Mouse (Mus musculus) cerebellum, postnatal 14 days (tissue): Measurements from ENCODE around the gene Tpm1.
A peak's percentile ranks its signal among the peaks of the same experiment; 100 is the strongest.

Source experiments
- DNase-seq, 2 experiments: peaks; one replicate each; pipeline ENCODE4 v3.0.0; 2021; ENCODE audit warnings: mixed read lengths in 2 of 2

The Tpm1 gene

GRCm38 (mm10) chr9:67049086-67049824 lies at the start of gene Tpm1:
TSS of gene Tpm1 (minus strand) at chr9:67049406.
- peak; percentile 57 to 60 for DNase-seq

DNA sequence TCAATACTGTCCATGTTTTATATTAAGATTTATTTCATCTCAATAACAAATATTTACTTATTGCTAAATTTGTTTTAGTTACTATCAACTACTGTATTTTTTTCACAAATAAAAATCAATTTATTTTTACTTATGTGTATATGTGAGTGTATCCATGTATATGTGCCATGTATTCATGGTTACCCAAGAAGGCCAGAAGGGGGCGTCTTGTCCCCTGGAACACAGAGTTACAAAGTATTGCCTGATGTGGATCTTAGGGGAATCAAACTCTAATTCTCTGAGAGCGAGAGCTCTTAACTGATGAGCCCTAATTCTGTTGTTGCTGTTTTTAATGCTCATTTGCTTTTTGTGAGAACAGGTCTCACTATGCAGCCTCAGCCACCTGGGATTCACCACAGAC lies 45.2 kb upstream of the Tpm1 start:
- no peak for DNase-seq

DNA sequence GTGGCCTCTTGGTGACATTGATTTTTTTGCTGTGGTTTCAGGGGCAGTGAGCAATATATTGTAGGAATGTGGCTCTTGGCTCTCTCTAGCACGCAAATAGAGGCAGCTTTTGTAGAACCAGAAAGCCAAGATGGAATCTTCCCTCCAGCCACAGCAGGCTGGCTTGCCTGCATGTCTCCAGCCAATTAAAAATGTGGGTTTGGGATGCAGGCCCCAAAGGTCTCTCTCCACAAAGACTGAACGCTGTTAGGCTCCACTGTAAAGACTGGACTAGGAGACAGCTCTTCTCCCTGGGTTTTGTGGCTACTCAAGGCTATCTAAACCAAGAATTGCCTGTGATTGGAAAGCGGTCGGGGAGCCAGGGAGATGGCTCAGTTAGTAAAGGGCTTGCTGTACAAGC lies 43.0 kb upstream of the Tpm1 start:
- DNase-seq, result no peak

DNA sequence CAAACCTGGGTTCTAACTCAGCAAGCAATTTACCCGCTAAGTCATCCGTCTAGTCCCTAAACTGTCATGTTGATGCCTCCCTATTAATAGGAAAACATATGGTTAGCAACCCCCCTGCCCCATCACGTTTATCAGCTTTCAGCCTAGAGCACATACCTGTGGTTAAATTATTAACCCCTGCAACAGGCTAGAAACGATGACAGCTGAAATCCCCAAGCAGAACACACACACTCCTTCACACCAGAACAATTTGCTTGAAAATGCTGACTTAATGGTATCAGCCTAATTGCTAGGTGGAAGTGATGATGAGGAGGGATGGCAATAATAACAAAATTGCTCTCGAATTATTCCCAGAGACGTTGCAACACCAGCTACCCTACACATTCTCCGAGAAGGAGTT lies 42.4 kb upstream of the Tpm1 start:
- no peak for DNase-seq

DNA sequence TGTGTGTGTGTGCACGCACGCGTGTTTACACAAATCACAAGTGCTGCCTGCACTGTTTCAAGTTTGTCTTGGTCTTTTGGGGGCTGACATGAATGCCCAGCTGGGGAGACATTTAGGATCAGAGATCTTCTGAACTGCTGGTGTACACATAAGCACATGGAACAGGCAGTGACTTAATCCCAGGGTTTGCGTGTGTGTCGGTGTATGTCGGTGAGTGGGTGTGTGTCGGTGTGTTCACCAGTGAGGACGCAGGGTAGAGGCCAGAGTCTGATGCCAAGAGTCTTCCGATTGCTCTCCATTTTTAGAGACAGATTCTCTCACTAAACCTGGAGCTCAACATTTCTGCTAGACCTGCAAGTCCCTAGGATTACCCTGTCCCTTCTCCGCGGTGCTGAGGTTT lies 41.9 kb upstream of the Tpm1 start:
- no peak for DNase-seq

DNA sequence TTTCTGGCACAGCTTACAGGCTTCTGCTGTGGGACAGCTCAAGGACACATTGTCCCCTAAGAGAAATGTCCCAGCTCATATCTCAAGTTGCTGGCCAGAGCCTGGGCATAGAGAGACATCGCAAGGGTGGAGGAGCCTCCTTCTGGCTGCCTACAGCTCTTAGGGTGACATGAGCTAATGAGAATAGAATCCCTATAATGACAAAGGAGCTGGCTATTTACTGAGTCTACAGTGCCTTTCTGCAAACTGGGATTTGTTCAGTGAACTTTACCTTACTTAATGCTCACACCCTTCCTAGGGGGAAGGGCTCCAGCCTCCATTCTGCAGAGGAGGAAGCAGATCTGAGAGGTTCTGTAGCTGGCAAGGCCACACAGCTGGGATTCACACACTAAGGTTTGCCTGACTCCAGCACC lies 41.4 kb upstream of the Tpm1 start:
- DNase-seq, result no peak

DNA sequence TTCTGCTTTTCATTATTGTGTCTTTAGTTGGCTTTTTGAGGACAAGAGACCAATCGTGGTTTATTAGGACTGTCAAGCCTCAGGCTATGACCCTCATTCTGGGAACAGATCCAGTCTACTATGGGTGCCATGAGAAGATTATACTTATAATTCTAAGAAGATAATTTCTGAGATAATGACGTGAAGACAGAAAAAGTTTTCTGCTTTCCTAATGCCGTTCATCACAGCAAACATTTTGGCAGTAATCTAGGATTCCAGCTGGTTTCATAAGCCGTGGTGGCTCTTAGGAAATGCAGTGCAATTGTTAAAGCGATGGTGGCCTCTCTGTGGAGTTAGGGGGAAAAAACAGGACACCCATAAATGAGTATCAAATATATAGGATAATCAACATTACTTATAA lies 40.0 kb upstream of the Tpm1 start:
- no peak for DNase-seq

DNA sequence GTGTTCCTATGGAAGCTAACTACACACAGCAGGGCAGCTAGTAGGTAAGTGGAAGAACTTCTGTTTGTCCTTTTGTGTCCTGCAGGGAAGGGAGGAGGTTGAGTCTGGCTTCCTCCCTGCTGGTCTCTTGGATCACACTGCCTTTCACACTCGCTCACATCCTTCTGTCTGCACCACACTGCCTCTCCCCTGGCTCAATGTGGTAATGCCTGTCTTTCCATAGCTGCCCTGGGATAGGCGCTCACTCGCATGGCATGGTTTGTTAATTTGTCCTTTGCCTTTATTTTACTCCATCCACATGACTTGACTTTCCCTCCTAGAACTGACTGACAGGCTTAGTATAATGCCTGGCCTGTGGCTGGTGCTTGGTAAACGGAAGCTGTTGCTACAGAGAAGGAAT lies 34.6 kb upstream of the Tpm1 start:
- DNase-seq, result no peak

DNA sequence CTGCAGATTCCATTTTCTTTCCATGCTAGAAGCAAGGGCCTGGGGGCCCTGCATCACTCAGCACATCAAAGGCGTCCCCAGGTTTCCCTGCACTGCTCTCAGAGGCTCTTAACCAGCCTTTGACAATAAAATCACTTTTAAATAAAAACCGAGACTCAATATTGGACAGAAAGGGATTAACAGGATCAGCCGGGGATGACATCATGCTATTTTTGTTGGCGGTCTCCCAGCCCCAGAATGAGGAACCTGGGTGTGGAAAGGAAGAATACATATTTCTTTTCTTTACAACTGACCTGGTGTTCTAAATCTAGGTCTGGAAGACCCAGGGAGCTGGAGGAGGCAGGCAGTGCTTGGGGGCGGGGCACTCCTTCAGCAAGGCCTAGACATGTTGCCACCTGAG lies 32.5 kb upstream of the Tpm1 start:
- peak in 1 of 2 experiments; percentile 27 for DNase-seq

DNA sequence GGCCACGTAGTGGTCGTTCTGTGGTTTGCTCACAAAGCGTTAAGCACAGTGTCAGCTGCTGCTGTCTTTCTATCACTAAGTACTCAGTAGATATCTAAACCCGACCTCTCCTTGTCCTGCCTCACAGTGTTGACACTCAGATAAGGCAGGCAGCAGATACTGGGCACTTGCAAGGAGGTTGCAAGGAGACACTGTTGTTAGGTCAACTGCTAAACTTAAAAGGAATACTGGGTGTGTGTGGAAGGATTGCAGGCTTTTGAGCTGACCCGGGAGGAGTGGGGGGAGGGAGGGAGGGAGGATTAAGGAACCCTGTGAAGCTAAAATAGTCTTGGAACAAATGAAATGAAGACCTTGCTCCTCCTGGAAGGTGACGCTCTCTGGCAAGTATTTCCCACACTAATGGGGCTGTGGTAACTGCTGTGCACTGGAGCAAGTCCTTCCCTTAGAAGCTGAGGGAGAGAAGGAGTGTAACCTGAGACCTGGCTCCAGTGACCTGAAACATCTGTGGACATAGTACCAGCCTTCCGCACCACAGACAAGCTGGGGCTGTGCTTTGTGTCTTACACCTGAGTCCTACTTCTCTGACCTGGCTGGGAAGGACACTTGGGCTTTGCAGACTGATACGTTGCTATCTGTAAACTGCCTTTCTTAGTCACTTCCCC lies 28.6 kb upstream of the Tpm1 start:
- no peak for DNase-seq

- DNase-seq, result no peak
Measured at GRCm38 (mm10) chr9:67077266-67077657, 28.1 kb upstream of the Tpm1 start.

DNA sequence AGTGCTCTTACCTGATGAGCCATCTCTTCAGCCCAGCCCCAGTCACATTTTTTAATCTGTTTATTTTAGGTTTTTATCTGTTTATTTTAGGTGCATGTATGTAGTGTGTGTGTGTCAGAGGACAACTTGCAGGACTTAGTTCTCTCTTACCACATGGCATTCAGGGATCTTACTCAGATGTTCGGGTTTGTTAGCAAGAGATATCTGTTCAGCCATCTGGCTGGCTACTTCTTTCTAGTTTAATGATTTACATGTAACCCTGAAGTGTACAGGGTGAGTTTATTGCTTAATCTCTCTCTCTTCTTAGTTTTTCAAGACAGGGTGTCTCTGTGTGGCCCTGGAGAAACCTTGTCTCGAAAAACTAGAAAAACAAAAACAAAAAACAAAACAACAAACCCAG lies 23.0 kb upstream of the Tpm1 start:
- DNase-seq, result no peak

DNA sequence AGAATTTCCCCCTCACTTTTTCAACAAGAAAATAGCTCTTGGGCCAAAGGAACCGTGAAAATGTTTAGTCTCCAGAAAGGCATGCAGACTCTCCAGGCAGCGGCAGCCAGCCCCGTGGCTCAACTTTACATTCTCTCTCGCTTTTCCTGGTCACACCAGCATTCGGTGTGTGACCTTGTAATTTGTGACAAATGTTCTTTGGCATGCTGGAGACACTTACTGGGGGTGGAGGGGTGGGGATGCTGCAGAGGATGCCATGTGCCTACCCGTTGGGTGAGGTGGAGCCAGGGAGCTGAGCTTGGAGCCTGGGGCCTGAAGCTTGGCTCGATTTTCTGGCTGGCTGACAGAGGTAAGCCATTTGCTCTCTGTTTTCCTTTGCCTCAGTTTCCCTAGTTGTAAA lies 22.4 kb upstream of the Tpm1 start:
- no peak for DNase-seq

GRCm38 (mm10) chr9:67071103-67071502 lies 21.9 kb upstream of the Tpm1 start:
- DNase-seq, result no peak

GRCm38 (mm10) chr9:67066616-67067015 lies 17.4 kb upstream of the Tpm1 start:
- no peak for DNase-seq

DNA sequence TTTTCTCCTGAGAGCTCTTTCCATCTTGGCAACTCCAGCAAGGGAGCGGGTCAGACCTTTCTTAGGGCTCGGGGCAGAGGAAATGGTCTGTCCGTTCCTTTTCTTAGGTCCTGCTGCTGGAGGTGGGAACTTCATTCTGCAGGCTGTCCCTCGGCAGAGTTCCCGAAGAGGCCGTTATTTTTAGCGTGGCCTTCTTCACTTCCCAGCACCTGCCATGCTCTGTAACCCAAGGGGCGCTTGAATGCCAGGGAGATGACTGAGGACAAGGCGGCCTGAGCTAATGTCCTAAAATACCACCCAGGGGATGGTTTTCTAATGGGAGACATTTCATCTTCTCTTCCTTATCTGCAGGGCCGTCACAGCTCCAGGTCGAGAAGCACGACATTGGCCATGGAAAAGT lies 10.5 kb upstream of the Tpm1 start:
- DNase-seq, result no peak

DNA sequence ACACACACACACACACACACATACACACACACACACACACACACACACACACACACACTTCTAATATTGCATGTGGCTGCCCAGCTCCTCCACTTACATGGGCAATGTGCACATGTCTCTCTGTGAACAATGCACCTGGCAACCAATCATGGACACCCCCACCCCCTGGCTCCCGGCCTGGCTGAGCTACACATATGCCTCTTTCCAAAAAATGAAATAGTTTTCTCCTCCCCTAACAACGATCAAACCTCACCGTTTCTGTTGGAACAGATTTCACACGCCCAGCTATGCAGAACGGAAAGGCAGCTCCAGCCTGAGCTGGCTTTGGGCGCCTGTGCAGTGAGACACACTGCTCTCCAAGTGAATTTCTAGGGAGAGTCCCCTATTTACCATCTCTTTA lies 9.2 kb upstream of the Tpm1 start:
- DNase-seq, result peak; percentile 14 to 38

- no peak for DNase-seq
Measured at GRCm38 (mm10) chr9:67050736-67051337, 1.6 kb upstream of the Tpm1 start.

DNA sequence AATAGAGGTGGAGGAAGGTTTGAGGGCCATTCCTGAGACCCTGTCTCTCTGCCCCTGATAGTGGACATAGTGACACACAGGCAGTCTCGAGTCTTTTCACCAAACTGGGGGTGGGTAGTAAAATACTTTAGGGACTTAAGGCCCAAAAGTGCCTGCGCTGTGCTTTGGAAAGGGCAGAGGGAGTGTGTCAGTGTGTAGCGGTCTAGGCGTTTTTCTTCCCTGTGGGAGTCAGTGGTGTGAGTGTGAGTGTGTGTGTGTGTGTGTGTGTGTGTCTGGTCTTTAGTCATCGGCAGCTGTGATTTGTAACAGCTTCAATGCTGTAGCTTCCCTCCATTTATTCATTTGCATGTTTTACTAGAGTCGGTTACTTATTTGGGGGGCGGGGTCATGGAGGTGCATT lies 630 bp upstream of the Tpm1 start:
- no peak for DNase-seq

DNA sequence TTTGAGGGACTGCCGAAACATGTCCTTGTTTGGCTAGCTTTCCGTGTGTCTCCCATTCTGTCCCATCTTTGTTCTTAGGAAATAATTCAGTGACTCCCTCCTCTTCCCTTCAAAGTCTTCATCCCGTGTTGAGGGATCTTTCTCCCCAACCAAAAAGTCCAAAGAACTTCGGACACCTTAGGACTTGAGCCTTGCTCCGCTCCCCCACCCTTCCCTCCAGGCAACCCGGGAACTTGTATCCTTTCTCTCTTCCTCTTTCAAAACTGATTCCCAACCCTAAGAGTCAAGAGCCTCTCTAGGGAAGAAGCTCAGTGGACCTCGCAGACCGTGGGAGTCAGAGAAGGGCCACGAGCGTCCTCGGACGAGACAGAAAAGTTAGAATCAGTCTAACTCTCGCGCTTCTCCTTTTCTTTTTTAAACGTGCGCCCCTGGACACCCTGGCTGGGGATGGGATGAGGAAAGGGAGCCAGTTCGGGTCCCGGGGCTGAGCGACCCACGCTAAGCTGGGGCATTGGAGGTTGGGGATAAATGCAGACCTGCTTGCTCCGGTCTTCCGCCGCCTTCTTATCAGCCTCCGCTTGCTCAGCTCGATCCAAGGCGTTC lies 622 bp downstream of the Tpm1 start:
- DNase-seq, result no peak

DNA sequence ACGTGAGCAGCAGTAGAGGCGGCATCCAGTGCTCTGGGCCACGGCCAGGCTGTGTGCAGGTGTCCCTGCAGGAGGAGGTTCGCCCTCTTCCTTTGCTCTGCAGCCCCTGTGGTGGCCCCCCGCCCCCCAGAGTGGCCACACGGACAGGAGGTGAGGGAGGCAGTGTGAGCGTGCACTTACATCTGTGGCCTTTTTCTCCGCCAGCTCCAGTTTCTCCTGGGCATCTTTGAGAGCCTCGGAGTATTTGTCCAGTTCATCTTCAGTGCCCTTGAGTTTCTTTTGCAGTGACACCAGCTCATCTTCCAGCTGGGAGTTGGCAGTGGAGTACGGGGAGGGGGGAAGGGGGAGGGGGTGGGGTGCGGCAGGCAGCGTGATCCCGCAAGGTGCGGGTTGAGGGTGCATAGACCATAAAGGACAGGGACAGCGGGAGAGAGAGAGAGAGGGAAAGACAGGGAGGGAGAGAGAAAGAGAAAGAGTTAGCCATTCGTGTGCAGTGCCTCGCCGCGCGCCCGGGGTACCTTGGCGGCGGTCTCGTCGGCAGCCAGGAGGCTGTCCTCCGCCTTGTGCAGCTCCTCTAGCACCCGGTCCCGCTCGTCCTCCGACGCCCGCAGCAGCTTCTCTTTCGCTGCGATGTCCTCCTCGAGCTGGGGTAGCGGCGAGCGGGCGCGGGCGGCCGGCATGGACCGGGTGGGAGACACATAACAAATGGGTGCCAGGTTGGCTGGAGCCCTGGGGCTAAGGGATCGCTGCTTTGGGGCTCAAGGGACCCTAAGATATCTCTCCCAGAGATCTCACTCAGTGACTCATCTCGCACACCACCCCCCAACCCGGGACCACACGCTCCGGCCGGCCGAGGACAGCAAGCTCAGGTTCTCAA lies 1.4 kb downstream of the Tpm1 start:
- DNase-seq, result peak in 1 of 2 experiments; percentile 42

DNA sequence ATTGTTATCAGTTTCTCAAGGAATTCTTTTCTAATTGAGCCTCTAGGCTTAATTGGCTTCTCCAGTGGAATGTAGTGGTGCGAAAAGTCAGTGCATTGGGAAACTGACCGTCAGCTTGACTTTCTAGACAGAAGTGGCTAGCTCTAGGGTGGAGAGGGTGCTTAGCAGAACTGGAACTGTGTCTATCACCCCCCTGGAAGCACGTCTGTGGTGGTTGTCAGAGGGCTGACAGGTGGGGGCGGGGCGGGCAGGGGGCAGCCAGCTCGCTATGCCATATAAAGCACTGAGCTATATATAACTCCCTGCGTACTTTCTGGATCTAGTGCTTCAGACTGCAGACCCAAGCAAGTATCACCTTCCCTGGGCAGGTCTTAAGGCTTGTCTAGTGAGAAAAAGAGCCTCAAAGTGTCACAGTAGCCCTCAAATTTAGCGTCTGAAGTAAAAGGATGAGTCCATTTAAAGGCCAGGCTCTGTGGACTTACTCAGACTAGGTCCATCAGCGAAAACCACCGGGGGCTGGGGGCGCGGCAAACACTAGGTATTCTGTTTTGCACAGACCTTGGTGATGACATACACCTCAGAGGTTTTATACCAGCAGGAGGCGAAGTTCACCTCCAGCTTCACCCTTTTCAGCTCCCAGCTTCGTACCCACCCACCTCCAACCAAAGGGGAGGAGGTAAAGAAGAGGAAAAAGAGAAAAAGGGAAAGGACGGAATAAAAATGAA lies 2.2 kb downstream of the Tpm1 start:
- DNase-seq, result no peak
